Mouse (Mus musculus): ENCODE results near the gene Zbtb37.
"Not testable (repeated sequence)": the region's sequence is repeated elsewhere in the genome, so short reads cannot be mapped to it uniquely, and the experiment has no call there.

Zbtb37 gene

DNA sequence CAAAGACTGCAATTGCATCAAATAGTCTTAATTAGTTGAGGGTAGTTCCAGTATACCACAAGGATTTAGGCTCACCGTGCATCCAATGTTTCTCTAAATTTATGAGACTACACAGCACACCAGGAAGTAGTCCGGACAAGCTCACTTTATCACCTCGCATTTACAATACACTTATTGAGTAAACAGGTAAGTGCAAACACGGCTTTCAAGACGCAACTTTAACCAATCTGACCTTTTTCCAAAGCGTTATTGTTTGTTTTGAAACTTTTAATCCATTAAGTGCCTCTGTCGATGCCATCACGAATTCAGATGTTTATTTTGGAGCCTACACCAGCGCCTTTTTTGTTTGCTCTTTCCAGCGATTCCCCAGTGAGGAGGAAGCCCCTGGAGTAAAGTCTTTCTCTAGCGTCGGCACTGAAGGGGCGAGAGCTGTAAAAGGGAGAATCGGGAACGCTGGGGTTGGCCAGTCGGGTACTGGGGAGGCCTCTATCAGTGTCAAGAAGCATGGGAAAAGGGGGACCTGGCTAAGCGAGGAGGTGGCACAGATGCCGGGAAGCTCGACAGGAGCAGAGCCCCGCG lies 704 bp downstream of the Zbtb37 start:
- in situ Hi-C loops (cut with MboI, MseI): no loop called here

DNA sequence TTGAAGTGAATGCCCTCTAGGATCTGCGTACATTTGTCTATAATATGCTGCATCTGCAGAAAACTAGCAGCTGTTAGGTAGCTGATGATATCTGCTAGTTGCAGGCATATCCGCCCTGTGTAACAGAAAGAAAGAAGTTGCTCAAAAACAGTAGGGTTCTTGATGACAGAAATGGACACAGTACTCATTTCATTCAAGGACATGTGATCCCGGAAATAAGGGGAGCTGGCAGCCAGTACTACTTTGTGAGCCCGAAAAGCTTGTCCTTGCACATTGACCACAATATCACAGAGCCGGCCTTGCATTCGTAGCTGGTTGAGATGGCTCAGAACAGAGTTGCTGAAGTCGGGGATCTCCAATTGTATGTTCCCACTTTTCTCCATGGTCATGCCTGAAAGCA lies 2.3 kb downstream of the Zbtb37 start:
- in situ Hi-C loops (cut with MboI, MseI): no loop called here

DNA sequence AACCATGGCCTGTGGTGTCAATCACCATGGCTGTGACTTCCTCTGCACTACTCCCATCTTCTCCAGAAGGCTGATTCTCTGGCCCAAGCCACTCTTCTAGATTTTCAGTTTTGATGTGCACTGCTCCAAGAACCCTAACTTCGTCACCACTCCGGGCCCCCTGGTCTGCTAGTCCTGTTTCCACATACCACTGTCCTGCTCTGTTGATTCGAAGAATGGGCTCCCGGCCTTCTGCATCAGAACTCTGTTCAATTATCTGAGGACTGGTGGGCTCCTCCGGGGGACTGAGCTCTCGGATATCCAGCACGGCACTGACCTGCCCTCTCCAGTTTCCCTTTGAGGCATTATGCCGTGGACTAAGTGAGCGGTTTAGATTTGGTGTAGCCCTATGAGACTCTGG lies 2.8 kb downstream of the Zbtb37 start:
- in situ Hi-C loops (cut with MboI, MseI): no loop called here

DNA sequence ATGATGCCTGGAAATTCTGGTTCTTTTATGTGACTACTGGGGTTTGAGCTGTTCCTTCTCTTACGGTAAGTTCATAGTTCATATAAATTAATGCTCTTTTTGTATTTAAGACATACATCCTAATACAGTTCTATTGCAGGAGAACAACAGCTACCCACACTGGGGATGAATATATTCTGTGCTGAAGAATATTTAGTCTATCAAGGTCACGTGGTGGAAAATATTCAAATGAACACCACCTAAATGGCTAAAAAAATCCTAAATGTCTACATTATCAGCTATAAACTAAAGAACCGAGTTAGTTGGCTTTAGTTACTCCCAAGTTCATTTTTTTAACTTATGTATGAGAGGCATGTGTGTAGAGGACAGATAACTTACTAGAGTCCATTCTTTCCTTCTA lies 4.6 kb downstream of the Zbtb37 start:
- in situ Hi-C loops (cut with MboI, MseI): no loop called here

DNA sequence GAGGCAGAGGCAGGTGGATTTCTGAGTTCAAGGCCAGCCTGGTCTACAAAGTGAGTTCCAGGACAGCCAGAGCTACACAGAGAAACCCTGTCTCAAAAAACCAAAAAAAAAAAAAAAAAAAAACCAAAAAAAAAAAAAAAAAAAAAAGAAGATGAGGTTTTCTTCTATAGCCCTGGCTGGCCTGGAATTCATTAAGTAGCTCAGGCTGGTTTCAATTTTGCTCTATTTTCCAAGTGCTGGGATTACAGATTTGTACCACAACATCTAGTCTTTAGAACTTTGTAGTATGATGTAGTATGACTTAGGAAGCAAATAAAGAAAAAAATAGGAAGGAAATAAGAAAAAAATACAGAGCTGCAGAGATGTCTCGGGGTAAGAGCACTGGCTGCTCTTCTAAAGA lies 6.2 kb downstream of the Zbtb37 start:
- in situ Hi-C loops (cut with MboI, MseI): not testable (repeated sequence)

- in situ Hi-C loops (cut with MboI, MseI): no loop called here
Measured at GRCm38 (mm10) chr1:161027196-161027595, 7.5 kb downstream of the Zbtb37 start.

GRCm38 (mm10) chr1:161025410-161026210 lies 9.0 kb downstream of the Zbtb37 start:
- in situ Hi-C loops (cut with MboI, MseI): no loop called here

DNA sequence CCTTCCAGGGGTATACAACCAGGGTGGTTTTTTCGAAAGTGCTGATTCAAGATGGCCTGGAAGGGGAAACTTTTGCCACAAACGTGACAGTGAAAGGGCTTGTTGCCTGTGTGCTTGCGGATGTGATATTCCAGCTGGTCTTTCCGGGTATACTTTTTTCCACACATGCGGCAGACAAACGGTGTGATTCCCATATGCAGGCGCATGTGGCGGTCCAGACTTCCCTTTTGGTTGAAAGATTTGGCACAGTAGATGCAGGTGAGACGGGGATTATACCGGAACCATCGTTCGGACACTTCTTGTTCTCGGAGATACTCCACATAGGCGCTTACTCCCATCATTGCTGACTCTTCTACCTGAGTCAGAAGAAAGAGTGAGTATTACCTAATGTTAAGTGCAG lies 14.6 kb downstream of the Zbtb37 start:
- in situ Hi-C loops (cut with MboI, MseI): no loop called here

GRCm38 (mm10) chr1:161016378-161016777 lies 18.3 kb downstream of the Zbtb37 start:
- in situ Hi-C loops (cut with MboI, MseI): no loop called here

DNA sequence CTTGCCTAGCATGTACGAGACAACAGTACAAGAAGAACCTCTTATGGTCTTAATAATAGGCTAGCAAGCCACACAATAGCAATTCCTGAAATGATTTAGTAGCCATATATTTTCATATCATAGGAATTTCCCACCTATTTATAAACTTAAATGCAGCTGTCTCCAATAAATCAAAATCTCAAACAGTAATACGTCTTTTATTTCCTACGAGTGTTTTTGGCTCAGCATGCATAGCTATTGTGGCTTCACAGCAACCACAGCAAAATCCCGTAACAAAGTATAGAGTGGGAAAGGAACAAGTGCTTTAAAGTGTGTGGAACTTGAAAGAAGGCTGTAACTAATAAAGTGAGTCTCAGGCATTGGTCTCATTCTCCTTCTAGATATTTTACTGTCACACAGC lies 24.2 kb downstream of the Zbtb37 start:
- in situ Hi-C loops (cut with MboI, MseI): no loop called here

DNA sequence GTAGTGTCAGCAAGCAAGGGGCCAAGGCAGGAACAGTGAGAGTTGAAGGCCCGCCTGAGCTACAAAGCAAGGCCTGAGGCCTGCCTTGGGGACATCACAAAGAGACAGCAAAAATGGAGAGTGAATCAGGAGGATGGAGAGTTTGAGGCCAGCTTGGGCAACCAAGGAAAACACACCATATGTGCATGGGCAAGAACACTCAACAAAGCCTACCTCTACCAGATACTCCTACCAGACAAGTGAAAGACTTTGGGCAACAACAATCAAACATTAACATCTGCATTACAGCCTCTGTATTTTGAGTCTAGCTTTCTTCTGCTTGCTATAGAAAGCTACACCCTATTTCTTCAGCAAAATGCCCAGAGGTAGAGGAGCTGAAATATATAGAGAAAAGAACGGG lies 26.6 kb downstream of the Zbtb37 start:
- in situ Hi-C loops (cut with MboI, MseI): no loop called here

GRCm38 (mm10) chr1:161006471-161006870 lies 28.2 kb downstream of the Zbtb37 start:
- in situ Hi-C loops (cut with MboI, MseI): no loop called here

- in situ Hi-C loops (cut with MboI, MseI): no loop called here
Measured at GRCm38 (mm10) chr1:161005526-161005925, 29.1 kb downstream of the Zbtb37 start.

DNA sequence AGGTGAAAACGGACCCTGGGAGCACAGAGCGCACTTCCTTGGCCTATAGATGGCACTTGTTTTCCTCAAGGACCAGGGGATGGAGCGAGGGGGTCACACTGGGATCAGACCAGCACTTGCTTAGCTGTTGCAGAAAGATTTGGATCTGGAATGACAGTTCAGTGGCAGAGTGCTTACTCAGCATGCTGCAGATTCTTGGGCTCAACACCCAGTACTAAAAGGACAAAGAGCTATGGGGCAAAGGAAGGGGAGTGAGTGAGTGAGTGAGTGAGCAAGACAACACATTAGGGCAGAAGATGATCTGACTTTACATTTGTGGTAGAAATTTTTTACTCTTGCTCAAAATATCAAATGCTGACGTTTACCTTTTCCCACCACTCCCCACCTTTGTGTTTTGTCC lies 29.7 kb downstream of the Zbtb37 start:
- in situ Hi-C loops (cut with MboI, MseI): no loop called here

GRCm38 (mm10) chr1:160993851-160994250 lies 40.8 kb downstream of the Zbtb37 start:
- in situ Hi-C loops (cut with MboI, MseI): no loop called here

GRCm38 (mm10) chr1:160989395-160989794 lies 45.3 kb downstream of the Zbtb37 start:
- in situ Hi-C loops (cut with MboI, MseI): no loop called here

DNA sequence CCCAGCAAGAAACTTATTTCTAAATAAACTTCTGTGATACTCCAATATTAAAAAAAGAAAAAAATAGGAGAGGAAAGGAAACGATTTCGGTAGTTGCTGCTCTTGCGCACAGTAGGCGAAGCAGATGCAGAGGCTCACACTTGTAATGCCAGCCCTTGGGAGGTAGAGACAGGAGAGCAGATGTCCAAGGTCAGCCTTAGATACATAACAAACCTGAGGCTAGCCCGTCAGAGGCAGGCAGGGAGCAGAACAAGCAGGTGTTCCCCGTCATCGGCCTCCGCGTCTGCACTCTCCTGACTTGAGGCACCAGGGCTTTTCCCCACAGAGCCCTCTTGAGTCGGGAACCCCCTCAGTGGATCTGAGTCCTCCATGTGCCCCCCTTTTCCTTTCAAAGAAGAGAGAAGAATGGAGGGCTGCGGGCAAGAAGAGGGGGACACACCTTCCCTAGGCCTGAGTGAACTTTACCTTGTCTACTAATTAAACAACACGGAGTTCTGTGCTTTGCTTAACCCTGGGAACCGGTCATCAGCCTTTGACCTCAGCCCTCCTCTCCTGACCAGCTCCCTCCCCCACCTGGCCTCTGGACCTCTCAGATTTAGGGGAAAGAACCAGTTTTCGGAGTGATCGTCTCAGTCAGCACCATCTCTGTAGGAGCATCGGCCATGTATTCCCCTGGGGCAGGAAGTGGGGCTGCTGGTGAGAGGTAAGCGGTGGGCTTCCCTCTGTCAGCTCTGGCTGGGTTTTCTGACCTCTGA lies 47.6 kb downstream of the Zbtb37 start:
- in situ Hi-C loops (cut with MboI, MseI): no loop called here

GRCm38 (mm10) chr1:160985477-160985876 lies 49.2 kb downstream of the Zbtb37 start:
- in situ Hi-C loops (cut with MboI, MseI): no loop called here

DNA sequence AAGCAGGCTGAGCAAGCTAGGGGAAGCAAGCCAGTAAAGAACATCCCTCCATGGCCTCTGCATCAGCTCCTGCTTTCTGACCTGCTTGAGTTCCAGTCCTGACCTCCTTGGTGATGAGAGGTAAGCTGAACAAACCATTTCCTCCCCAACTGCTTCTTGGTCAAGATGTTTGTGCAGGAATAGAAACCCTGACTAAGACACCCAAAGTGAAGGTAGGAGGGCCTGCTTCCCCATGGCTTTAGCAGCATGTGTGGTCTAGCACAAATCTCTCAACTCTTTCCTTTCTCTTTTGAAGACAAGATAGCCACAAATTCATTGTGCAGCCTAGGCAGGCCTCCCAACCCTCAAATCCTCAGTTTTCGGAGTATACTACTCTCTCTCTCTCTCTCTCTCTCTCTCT lies 49.9 kb downstream of the Zbtb37 start:
- in situ Hi-C loops (cut with MboI, MseI): not testable (repeated sequence)

- in situ Hi-C loops (cut with MboI, MseI): no loop called here
Measured at GRCm38 (mm10) chr1:160982887-160983286, 51.8 kb downstream of the Zbtb37 start.

GRCm38 (mm10) chr1:160981337-160981736 lies 53.3 kb downstream of the Zbtb37 start:
- in situ Hi-C loops (cut with MboI, MseI): no loop called here

DNA sequence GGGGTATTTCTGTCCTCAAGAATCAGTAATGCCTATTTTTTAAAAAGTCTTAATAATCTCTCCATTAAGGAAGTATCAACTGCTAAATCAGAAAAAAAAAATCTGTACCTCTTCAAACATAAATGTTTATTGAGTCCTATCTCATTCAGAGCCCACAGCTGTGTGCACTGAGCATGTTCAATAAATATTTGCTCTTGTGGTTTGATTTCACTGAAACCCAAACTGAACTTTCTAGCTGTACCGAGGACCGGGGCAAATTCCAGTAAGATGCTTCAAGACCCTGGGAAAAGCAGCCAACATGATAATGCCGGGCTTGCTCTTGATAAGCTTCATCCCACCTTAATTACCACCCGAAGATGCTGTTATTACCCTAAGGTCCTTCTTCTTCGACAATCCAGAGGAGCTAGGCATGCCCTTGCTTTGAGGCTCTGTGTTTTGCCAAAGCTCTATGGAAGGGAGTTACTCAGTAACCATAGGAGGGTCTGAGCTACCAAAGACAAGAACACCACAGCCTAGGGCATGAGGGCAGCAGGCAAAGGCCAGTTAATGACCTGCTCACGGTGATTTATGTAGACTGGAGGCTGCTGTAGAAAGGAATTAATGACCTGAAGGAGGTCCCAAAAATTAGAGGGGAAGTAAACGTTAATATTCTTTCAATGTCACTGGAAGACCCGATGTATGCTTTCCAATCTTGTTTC lies 54.0 kb downstream of the Zbtb37 start:
- in situ Hi-C loops (cut with MboI, MseI): no loop called here
